Mouse (Mus musculus) kidney, adult 2 months (tissue): ENCODE measurements around the gene Unc80.

Experiments
- CTCF ChIP-seq: fragments of 200-500 bp; conservative IDR thresholded peaks from 2 replicates; pipeline ENCODE4 v1.5.1; 2011; ENCODE audit warnings: low read depth, mild to moderate bottlenecking, control low read depth, low read length, moderate library complexity, mixed read lengths; ENCODE audit not compliant: insufficient read depth, insufficient read length
- POLR2A ChIP-seq: fragments of 200-500 bp; IDR thresholded peaks from one replicate; pipeline ENCODE4 v1.6.1; 2011; ENCODE audit warnings: low read depth, low read length, control low read depth

DNA sequence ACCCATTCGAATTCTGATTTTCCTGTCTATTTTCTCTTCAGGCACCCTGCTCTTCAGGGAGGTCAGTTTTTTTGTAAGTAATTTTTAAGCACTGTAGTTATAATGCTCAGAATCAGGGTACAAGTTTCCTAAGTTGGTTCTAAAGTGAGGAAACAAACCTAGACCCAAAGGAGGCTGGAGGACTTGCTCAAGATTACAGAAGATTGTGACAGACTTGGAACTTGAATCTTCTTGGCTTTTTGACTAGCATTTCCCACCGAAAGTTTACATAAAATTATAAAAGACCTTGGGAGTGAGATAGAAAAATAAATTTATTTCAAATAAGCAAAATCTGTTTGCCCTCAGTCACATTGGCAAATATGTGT is 233.4 kb downstream of the Unc80 start:
- TF ChIP-seq POLR2A (no peak), CTCF (no peak)
